Mouse (Mus musculus): ENCODE measurements around the gene Telo2. TPM values are rescaled to one million over a fixed set of nuclear protein-coding genes. Genes with fewer than 3 reads are reported as not detected.
"Not testable (repeated sequence)": the region's sequence is repeated elsewhere in the genome, so short reads cannot be mapped to it uniquely, and the experiment has no call there.

Telo2 gene
- polyA plus RNA-seq, 1 experiment = not detected

- Histone ChIP-seq H3K4me3 (ENCODE audit: insufficient read depth, low read depth, low read length) (no peak overlapping the region), H3K27ac (ENCODE audit: insufficient read depth, low read depth, low read length) (no peak overlapping the region), H3K4me1 (ENCODE audit: control insufficient read depth, insufficient read depth, low read length) (no peaks in the 10 kb centered on the region)
- TF ChIP-seq CTCF (IDR thresholded peaks at IDR 0.05; ENCODE audit: insufficient read depth, low read depth, low read length) (no peak), POLR2A (IDR thresholded peaks at IDR 0.05; ENCODE audit: insufficient read depth, low read depth, low read length) (no peak)
- 72% methylated on average over 9 of the region's 9 CpGs for WGBS
These were observed 11.9 kb upstream of the Telo2 start for GRCm38 (mm10) chr17:25127681-25128080.

DNA sequence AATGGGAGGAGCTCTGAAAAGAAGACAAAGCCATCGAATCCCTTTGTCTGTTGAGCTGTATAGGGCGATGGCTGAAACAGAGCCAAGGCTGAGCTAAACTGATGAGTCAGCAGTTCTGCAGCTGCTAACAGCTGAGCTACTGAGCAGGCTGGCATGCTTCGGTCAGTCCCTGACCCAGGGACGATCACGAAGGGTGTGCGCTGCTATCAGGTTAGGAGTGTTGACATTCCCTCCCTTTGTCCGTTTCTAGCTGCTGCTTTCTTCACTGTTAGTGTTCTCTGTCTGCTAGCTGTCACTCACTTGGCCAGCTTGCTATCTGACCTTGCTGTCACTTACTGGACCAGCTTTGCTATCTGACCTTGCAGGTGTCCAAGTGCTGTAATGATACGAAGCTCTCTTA lies 11.3 kb upstream of the Telo2 start:
- no peak overlapping the region for H3K4me3 ChIP-seq (ENCODE audit: insufficient read depth, low read depth, low read length)
- WGBS = 42% methylated on average over 8 of the region's 8 CpGs

GRCm38 (mm10) chr17:25125442-25126060 lies 9.8 kb upstream of the Telo2 start:
- 67% methylated on average over 3 of the region's 3 CpGs for WGBS
- not testable (repeated sequence) for H3K4me1 ChIP-seq (ENCODE audit: control insufficient read depth, insufficient read depth, low read length); H3K4me3 ChIP-seq (ENCODE audit: insufficient read depth, low read depth, low read length); H3K27ac ChIP-seq (ENCODE audit: insufficient read depth, low read depth, low read length)

More for the DNA sequence above, 11.3 kb upstream of the Telo2 start:
- Histone ChIP-seq H3K27ac (ENCODE audit: insufficient read depth, low read depth, low read length) (no peak overlapping the region), H3K4me1 (ENCODE audit: control insufficient read depth, insufficient read depth, low read length) (no peaks in the 10 kb centered on the region)
- TF ChIP-seq CTCF (IDR thresholded peaks at IDR 0.05; ENCODE audit: insufficient read depth, low read depth, low read length) = no peak
- no peak for TF ChIP-seq POLR2A (IDR thresholded peaks at IDR 0.05; ENCODE audit: insufficient read depth, low read depth, low read length)

DNA sequence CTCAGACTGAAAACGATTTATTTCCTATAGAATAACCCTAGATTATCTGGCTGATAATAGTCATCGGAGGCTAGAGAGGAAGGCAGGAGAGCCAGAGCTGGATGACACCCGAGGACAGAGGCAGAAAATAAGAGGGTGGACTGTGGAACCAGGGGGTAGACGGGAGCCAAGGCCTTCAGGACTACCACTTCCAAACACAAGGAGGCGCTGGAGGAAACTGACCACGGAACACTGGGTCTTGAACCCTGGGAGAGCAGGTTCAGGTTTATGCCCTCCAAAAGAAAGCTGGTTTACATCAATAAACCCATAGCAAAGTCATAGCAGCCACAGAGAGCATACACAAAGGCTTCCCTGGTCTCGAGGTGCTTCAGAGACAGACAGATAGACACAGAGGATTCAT lies 8.2 kb upstream of the Telo2 start:
- 31% methylated on average over 7 of the region's 7 CpGs for WGBS
- Histone ChIP-seq H3K4me1 (ENCODE audit: control insufficient read depth, insufficient read depth, low read length) (no peaks in the 10 kb centered on the region), H3K4me3 (ENCODE audit: insufficient read depth, low read depth, low read length) (no peak overlapping the region), H3K27ac (ENCODE audit: insufficient read depth, low read depth, low read length) (no peak overlapping the region)
- no peak for TF ChIP-seq CTCF (IDR thresholded peaks at IDR 0.05; ENCODE audit: insufficient read depth, low read depth, low read length)
- TF ChIP-seq POLR2A (IDR thresholded peaks at IDR 0.05; ENCODE audit: insufficient read depth, low read depth, low read length) = no peak

GRCm38 (mm10) chr17:25120406-25120805 lies 4.6 kb upstream of the Telo2 start, which contains the start of gene Ptx4:
TSS of gene Ptx4 (plus strand) at chr17:25120760.
- H3K27ac ChIP-seq (ENCODE audit: insufficient read depth, low read depth, low read length) = no peak within 1 kb of the TSS
- WGBS = 31% methylated on average over 3 of the region's 3 CpGs
- no peaks in the 10 kb centered on the region for H3K4me1 ChIP-seq (ENCODE audit: control insufficient read depth, insufficient read depth, low read length)
- no peak within 1 kb of the TSS for H3K4me3 ChIP-seq (ENCODE audit: insufficient read depth, low read depth, low read length)
- no peak for TF ChIP-seq CTCF (IDR thresholded peaks at IDR 0.05; ENCODE audit: insufficient read depth, low read depth, low read length)
- no peak for TF ChIP-seq POLR2A (IDR thresholded peaks at IDR 0.05; ENCODE audit: insufficient read depth, low read depth, low read length)

DNA sequence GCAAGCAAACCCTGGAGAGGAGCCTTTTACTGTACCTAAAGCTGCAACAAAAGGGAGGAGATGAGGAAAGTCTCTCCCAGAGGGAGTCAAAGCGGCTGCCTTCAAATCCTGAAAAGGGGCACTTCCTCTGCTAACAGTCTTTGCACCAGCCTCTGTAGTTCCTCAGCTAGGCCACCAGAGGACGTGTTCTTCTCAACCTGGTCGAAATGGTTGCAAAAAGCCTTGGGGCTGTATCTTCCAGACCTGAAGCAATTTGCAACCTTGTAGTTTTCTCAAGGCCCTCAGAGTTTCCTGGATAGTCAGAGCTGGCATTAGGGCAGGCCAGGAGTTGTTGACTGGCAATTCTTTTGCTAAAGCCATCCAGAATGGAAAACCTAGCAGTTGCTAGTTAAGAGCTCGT lies 1.5 kb upstream of the Telo2 start:
- Histone ChIP-seq H3K27ac (ENCODE audit: insufficient read depth, low read depth, low read length) (no peak overlapping the region), H3K4me3 (ENCODE audit: insufficient read depth, low read depth, low read length) (no peak overlapping the region), H3K4me1 (ENCODE audit: control insufficient read depth, insufficient read depth, low read length) (peaks cover 7% of the 10 kb centered on the region)
- WGBS = 34% methylated on average over 4 of the region's 4 CpGs
- TF ChIP-seq CTCF (IDR thresholded peaks at IDR 0.05; ENCODE audit: insufficient read depth, low read depth, low read length) = no peak
- no peak for TF ChIP-seq POLR2A (IDR thresholded peaks at IDR 0.05; ENCODE audit: insufficient read depth, low read depth, low read length)

GRCm38 (mm10) chr17:25114908-25115645 lies 690 bp downstream of the Telo2 start:
- TF ChIP-seq CTCF (IDR thresholded peaks at IDR 0.05; ENCODE audit: insufficient read depth, low read depth, low read length) (no peak), POLR2A (IDR thresholded peaks at IDR 0.05; ENCODE audit: insufficient read depth, low read depth, low read length) (no peak)
- peak overlapping the region; percentile 54 for H3K4me3 ChIP-seq (ENCODE audit: insufficient read depth, low read depth, low read length)
- H3K27ac ChIP-seq (ENCODE audit: insufficient read depth, low read depth, low read length) = peak overlapping the region; percentile 67; the same call in 1 of the 2 replicates
- peaks cover 10% of the 10 kb centered on the region for H3K4me1 ChIP-seq (ENCODE audit: control insufficient read depth, insufficient read depth, low read length)
- 9% methylated on average over 23 of the region's 23 CpGs for WGBS

GRCm38 (mm10) chr17:25112423-25112810 lies 3.4 kb downstream of the Telo2 start:
- peaks cover 10% of the 10 kb centered on the region for H3K4me1 ChIP-seq (ENCODE audit: control insufficient read depth, insufficient read depth, low read length)
- TF ChIP-seq POLR2A (IDR thresholded peaks at IDR 0.05; ENCODE audit: insufficient read depth, low read depth, low read length) = no peak
- TF ChIP-seq CTCF (IDR thresholded peaks at IDR 0.05; ENCODE audit: insufficient read depth, low read depth, low read length) = no peak
- 69% methylated on average over 3 of the region's 3 CpGs for WGBS
- no peak overlapping the region for H3K4me3 ChIP-seq (ENCODE audit: insufficient read depth, low read depth, low read length)
- no peak overlapping the region for H3K27ac ChIP-seq (ENCODE audit: insufficient read depth, low read depth, low read length)

DNA sequence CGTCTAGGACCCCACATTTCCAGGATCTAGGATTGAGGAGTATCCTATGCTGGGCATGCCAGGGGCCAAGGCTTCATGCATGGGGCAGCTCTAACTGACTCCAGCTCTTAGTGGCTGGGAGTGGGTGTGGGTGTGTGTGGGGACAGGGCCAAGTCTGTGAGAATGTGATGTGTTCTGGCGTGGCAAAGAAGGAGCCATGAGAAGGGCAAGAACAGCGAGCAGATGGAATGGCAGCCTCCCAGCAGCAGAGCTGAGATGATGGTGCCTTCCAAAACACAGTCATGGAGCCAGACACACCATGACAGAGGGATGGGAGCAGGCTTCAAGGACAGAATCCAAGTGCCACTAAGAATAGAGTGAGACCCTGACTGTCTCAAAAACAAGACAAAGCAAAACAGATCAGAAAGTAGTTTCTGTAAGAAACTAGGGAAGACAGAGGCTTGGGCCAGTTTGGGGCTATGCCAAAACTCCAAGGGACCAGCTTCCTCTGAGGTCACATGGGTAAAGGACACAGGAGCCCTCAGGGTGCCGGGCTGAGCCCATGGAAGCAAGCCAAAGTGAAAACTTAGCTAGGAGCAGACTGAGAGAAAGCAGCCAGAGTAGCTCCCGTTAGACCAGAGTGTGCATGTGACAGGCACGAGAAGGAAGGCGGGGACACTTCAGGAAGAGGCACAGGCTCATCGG lies 3.9 kb downstream of the Telo2 start:
- no peak overlapping the region for H3K4me3 ChIP-seq (ENCODE audit: insufficient read depth, low read depth, low read length)
- TF ChIP-seq CTCF (IDR thresholded peaks at IDR 0.05; ENCODE audit: insufficient read depth, low read depth, low read length) (no peak), POLR2A (IDR thresholded peaks at IDR 0.05; ENCODE audit: insufficient read depth, low read depth, low read length) (no peak)
- H3K27ac ChIP-seq (ENCODE audit: insufficient read depth, low read depth, low read length) = no peak overlapping the region
- 56% methylated on average over 8 of the region's 8 CpGs for WGBS
- peaks cover 10% of the 10 kb centered on the region for H3K4me1 ChIP-seq (ENCODE audit: control insufficient read depth, insufficient read depth, low read length)
